Mouse (Mus musculus): ENCODE data around the gene Gm10642. TPM values are rescaled to one million over a fixed set of nuclear protein-coding genes. Genes with fewer than 3 reads are reported as not detected.

Gene Gm10642
- polyA plus RNA-seq, 1 experiment from 2014 or later, result 0.52 TPM

GRCm38 (mm10) chr9:70679132-70680091 lies 23.4 kb downstream of the Gm10642 start:
- no peaks in the 10 kb centered on the region for H3K9me3 ChIP-seq
- DNase-seq (ENCODE audit: low spot score), result peak; percentile 74
- under 1% methylated on average over 103 of the region's 103 CpGs for WGBS
- H3K27me3 ChIP-seq (ENCODE audit: insufficient read depth, poor library complexity, severe bottlenecking), result no peaks in the 10 kb centered on the region
- peak overlapping the region; percentile 99 for H3K27ac ChIP-seq
- H3K4me1 ChIP-seq (replicated peaks), result peaks cover 32% of the 10 kb centered on the region
- peak overlapping the region; percentile 98 for H3K4me3 ChIP-seq
- no peaks in the 10 kb centered on the region for H3K36me3 ChIP-seq

- DNase-seq (ENCODE audit: low spot score), result no peak
- 93% methylated on average over 1 of the region's 1 CpGs for WGBS
- no peaks in the 10 kb centered on the region for H3K9me3 ChIP-seq
- H3K36me3 ChIP-seq, result no peaks in the 10 kb centered on the region
- H3K4me1 ChIP-seq (replicated peaks), result peaks cover 32% of the 10 kb centered on the region
- no peak overlapping the region for H3K27ac ChIP-seq
- H3K4me3 ChIP-seq, result no peak overlapping the region
- no peaks in the 10 kb centered on the region for H3K27me3 ChIP-seq (ENCODE audit: insufficient read depth, poor library complexity, severe bottlenecking)
Measured at GRCm38 (mm10) chr9:70682202-70682601, 26.2 kb downstream of the Gm10642 start.

DNA sequence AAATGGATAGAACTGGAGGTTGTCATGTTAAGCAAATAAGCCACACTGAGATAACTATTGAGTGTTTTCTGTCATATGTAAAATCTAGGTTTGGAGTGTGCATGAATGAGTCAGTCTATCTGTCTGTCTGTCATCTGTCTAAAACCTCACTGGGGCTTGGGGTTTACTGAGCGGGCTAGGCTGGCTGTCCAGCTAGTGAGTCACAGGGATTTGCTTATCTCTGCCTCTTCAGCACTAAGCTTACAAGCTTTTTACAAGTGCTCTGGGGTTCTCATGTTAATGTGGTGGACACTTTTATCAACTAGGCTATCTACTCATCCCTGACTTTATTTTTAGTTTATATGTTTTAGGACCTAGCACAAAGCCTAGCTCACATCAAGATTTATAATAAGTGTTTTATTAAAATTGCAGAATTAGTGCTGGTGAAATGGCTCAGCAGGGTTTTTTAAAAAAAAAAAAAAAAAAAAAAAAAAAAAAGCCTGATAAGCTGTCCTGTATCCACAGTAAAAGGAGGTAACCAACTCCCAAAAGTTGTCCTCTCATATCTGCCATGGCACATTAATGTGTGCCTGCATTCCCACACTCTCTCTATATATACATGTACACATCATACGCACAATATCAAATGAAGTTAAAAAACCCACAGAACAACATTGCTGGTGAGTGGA lies 32.4 kb downstream of the Gm10642 start:
- Histone ChIP-seq H3K27me3 (ENCODE audit: insufficient read depth, poor library complexity, severe bottlenecking) (no peaks in the 10 kb centered on the region), H3K9me3 (no peaks in the 10 kb centered on the region), H3K4me1 (replicated peaks) (no peaks in the 10 kb centered on the region), H3K27ac (no peak overlapping the region), H3K4me3 (no peak overlapping the region), H3K36me3 (no peaks in the 10 kb centered on the region)
- 94% methylated on average over 2 of the region's 2 CpGs for WGBS
- no peak for DNase-seq (ENCODE audit: low spot score)

- no peak overlapping the region for H3K4me3 ChIP-seq
- 83% methylated on average over 3 of the region's 3 CpGs for WGBS
- no peak overlapping the region for H3K27ac ChIP-seq
- H3K9me3 ChIP-seq, result no peaks in the 10 kb centered on the region
- no peaks in the 10 kb centered on the region for H3K4me1 ChIP-seq (replicated peaks)
- no peak for DNase-seq (ENCODE audit: low spot score)
- H3K27me3 ChIP-seq (ENCODE audit: insufficient read depth, poor library complexity, severe bottlenecking), result no peaks in the 10 kb centered on the region
- no peaks in the 10 kb centered on the region for H3K36me3 ChIP-seq
Measured at GRCm38 (mm10) chr9:70689926-70690325, 33.9 kb downstream of the Gm10642 start.

DNA sequence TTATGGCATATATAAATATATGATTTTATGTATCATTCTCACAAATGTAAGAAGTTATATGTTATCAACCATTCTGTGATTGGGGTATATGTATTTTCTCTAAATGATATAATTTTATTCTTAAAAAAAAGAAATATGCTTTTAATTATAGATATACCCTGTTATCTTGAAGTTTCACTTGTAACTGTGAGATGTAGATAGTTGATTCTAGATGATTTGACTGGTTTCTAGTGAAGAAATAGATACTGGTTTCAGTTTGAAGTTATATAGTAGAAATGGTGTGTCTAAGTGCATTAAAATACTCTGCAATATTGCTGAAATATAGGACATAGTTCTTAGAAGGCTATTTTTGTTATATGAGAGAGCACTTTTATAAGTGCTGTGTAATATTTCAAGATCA lies 34.5 kb downstream of the Gm10642 start:
- no peaks in the 10 kb centered on the region for H3K9me3 ChIP-seq

DNA sequence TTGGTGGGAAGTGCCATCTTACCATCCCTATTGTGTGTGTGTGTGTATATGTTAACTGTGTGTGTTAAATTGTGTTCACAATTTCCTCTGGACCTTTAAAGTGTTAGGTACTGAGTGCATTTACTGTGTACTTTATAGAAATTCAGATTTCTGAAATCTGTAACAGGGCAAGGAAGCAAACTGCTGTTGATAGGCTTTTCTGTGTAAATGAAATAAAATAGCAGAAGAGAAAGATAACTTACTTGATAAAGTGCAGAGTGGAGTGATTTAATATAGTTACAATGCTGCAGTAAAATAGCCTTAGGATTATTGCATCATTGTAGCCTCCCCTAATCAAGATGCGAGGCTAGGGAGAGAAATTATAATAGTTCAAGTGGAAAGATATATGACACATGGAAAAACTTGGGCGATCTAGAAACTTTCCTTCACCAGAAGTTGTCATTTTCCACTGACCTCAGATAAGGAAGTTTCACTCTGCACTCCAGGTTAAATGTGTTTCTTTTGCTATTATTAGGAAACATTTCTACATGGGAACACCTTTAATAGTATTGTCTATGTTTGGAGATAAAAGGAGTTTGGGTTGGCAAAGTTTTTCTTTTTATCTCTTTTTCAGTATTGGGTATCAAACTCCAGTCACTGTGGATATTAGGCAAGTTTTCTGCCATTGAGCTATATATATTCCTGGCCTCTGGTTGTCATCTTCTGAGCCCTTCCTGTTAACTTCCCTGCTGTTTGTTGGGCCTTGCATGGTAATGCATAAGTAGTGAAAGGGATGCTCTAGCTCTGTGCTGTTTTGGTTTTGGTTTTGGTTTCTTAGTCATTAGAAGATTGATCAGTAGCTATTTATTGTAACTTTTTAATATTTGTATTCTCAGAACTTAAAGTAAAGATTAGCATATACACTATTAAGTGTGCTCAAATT lies 36.0 kb downstream of the Gm10642 start:
- Histone ChIP-seq H3K27me3 (ENCODE audit: insufficient read depth, poor library complexity, severe bottlenecking) (no peaks in the 10 kb centered on the region), H3K4me1 (replicated peaks) (no peaks in the 10 kb centered on the region), H3K36me3 (no peaks in the 10 kb centered on the region), H3K27ac (no peak overlapping the region), H3K4me3 (no peak overlapping the region), H3K9me3 (no peaks in the 10 kb centered on the region)
- DNase-seq (ENCODE audit: low spot score), result no peak
- WGBS, result 88% methylated on average over 2 of the region's 2 CpGs

More for the DNA sequence above, 34.5 kb downstream of the Gm10642 start:
- no peaks in the 10 kb centered on the region for H3K36me3 ChIP-seq
- no peaks in the 10 kb centered on the region for H3K27me3 ChIP-seq (ENCODE audit: insufficient read depth, poor library complexity, severe bottlenecking)
- DNase-seq (ENCODE audit: low spot score), result no peak
- no peak overlapping the region for H3K27ac ChIP-seq
- no peak overlapping the region for H3K4me3 ChIP-seq
- H3K4me1 ChIP-seq (replicated peaks), result no peaks in the 10 kb centered on the region

- WGBS, result 96% methylated on average over 2 of the region's 2 CpGs
Measured at GRCm38 (mm10) chr9:70695723-70696122, 39.7 kb downstream of the Gm10642 start.

DNA sequence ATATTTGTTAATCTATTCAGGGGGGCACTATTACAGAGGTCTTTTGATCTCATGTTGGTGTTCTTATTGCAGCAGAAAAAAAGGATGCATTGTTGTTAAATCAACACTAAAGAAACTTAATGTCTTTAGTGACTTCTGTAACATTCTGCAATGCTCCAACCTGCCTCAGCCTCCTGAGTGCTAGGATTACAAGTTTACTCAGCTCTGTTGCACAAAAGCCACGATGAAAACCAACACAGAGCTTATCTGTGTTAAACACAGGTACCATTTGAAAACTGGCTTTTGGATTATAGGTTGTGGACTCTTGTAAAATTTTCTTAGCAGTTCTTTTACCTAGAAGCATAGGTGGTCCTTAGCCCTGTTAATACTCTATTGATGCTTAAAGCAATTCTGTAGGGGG lies 42.0 kb downstream of the Gm10642 start:
- Histone ChIP-seq H3K36me3 (no peaks in the 10 kb centered on the region), H3K27ac (no peak overlapping the region), H3K4me1 (replicated peaks) (no peaks in the 10 kb centered on the region), H3K27me3 (ENCODE audit: insufficient read depth, poor library complexity, severe bottlenecking) (no peaks in the 10 kb centered on the region), H3K4me3 (no peak overlapping the region), H3K9me3 (no peaks in the 10 kb centered on the region)
- DNase-seq (ENCODE audit: low spot score), result no peak
- 86% methylated on average over 1 of the region's 1 CpGs for WGBS

More at GRCm38 (mm10) chr9:70695723-70696122, 39.7 kb downstream of the Gm10642 start:
- no peaks in the 10 kb centered on the region for H3K36me3 ChIP-seq
- no peak overlapping the region for H3K27ac ChIP-seq
- H3K4me1 ChIP-seq (replicated peaks), result no peaks in the 10 kb centered on the region
- no peaks in the 10 kb centered on the region for H3K9me3 ChIP-seq
- DNase-seq (ENCODE audit: low spot score), result no peak
- no peak overlapping the region for H3K4me3 ChIP-seq
- no peaks in the 10 kb centered on the region for H3K27me3 ChIP-seq (ENCODE audit: insufficient read depth, poor library complexity, severe bottlenecking)

DNA sequence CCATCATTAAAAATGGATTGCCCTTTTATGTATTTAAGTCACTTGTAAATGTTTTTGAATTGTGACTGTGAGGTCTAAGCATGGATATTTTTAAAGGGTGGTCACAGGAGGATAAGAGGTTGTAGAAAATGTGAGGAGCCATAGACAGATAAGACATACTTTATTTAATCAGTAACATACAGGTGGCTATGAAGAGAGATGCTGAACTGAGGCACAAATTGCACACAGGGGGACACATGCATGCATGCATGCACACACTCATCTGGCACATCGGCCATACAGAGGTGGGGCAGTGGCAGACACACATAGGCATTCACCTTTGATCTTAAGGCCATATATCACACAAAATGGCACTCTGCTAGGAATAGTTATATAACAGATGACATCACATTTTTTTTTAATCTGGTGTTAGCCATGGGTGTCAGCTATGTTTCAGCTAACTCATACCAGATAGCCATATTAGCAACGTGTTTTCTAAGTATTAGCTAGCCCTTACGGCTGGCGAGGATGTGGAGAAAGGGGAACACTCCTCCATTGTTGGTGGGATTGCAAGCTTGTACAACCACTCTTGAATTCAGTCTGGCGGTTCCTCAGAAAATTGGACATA lies 47.6 kb downstream of the Gm10642 start:
- H3K27ac ChIP-seq, result no peak overlapping the region
- DNase-seq (ENCODE audit: low spot score), result no peak
- H3K4me3 ChIP-seq, result no peak overlapping the region
- H3K4me1 ChIP-seq (replicated peaks), result no peaks in the 10 kb centered on the region
- 93% methylated on average over 5 of the region's 5 CpGs for WGBS
- H3K36me3 ChIP-seq, result peaks cover 19% of the 10 kb centered on the region
- H3K27me3 ChIP-seq (ENCODE audit: insufficient read depth, poor library complexity, severe bottlenecking), result no peaks in the 10 kb centered on the region
- no peaks in the 10 kb centered on the region for H3K9me3 ChIP-seq

DNA sequence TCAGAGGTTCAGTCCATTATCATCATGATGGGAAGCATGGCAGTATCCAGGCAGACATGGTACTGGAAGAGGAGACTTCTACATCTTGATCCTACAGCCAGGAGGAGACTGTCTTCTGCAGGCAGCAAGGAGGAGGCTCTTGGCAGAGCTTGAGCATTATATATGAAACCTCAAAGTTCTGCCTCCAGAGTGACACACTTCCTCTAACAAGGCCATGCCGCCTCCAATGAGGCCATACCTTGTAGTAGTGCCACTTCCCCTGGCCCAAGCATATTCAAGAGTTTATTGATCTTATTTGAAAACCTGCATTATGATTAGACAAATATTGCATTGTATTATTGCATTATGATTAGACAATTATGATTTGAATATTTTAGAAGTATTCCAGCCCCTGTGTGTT lies 50.4 kb downstream of the Gm10642 start:
- H3K27ac ChIP-seq, result no peak overlapping the region
- H3K27me3 ChIP-seq (ENCODE audit: insufficient read depth, poor library complexity, severe bottlenecking), result no peaks in the 10 kb centered on the region
- no peaks in the 10 kb centered on the region for H3K4me1 ChIP-seq (replicated peaks)
- DNase-seq (ENCODE audit: low spot score), result no peak
- no peaks in the 10 kb centered on the region for H3K9me3 ChIP-seq
- 96% methylated on average over 1 of the region's 1 CpGs for WGBS
- peaks cover 19% of the 10 kb centered on the region for H3K36me3 ChIP-seq
- H3K4me3 ChIP-seq, result no peak overlapping the region

All from hindbrain, embryonic 10.5 days (tissue).